Mouse (Mus musculus): ENCODE results near the gene Dapp1. TPM values are rescaled to one million over a fixed set of nuclear protein-coding genes. Genes with fewer than 3 reads are reported as not detected.
A peak's percentile ranks its signal among the peaks of the same experiment; 100 is the strongest.

Dapp1 gene
- polyA plus RNA-seq, 1 experiment from 2014 or later, result 10.3 TPM

DNA sequence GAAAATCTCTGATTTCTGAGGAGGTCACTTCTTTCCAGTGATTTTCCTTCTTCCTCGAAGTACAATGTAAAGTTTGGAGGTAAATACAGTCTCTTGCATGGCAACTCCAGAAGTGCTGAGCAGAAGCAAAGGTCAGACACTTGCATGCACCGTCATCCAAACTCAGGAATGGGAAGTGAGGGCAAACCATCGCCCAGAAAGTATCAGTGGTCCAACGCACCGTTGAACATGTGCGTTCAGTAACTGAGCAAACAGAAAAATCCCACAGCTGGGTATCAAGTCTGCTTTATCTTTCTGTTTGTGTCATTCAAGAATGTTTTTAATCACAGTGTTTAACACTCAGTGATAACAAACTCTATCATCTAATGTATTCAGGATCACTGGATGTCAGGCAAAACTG, 21.2 kb upstream of the Dapp1 start:
- WGBS (ENCODE audit: insufficient replicate concordance), result 27% methylated on average over 6 of the region's 6 CpGs
- Histone ChIP-seq H3K36me3 (replicated peaks; ENCODE audit: insufficient read depth, low read length) (no peaks in the 10 kb centered on the region), H3K27ac (ENCODE audit: low read depth) (no peak overlapping the region), H3K4me3 (ENCODE audit: low read depth, low read length) (no peak overlapping the region), H3K9me3 (ENCODE audit: low read length) (peaks cover 6% of the 10 kb centered on the region; the same call in 1 of the 2 replicates), H3K4me2 (ENCODE audit: low read depth, low read length) (no peak overlapping the region), H3K27me3 (ENCODE audit: insufficient read depth, low read length) (no peaks in the 10 kb centered on the region), H3K4me1 (ENCODE audit: insufficient read depth) (peaks cover 12% of the 10 kb centered on the region), H3K9ac (replicated peaks) (no peak overlapping the region)
- ATAC-seq (no peak), DNase-seq (no peak)
- TF ChIP-seq EP300 (IDR thresholded peaks at IDR 0.05; ENCODE audit: low read depth) (no peak), CTCF (IDR thresholded peaks at IDR 0.05; ENCODE audit: low read depth) (no peak)

DNA sequence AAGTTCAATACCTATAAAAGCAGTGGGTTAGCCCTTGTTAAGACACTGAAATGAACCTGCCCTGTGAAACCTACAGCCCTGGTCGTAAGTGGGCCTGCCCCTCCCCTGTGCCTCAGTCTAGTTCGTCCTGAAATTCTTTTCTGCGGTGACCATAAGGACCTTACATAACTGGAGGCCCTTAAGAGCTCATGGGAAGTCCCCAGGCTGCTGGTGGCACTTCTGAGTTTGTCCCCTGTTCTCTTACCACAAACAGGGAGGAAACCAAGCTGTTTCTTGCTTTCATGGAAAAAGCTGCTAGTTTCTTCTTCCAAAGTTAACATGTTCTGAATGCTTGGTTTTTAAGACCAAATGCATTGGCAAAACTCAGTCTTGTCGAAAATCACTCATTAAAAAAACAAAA, 20.5 kb upstream of the Dapp1 start:
- Histone ChIP-seq H3K27ac (ENCODE audit: low read depth) (no peak overlapping the region), H3K4me2 (ENCODE audit: low read depth, low read length) (no peak overlapping the region), H3K4me3 (ENCODE audit: low read depth, low read length) (no peak overlapping the region), H3K4me1 (ENCODE audit: insufficient read depth) (peaks cover 12% of the 10 kb centered on the region), H3K9ac (replicated peaks) (no peak overlapping the region), H3K9me3 (ENCODE audit: low read length) (peaks cover 6% of the 10 kb centered on the region; the same call in 1 of the 2 replicates), H3K36me3 (replicated peaks; ENCODE audit: insufficient read depth, low read length) (no peaks in the 10 kb centered on the region), H3K27me3 (ENCODE audit: insufficient read depth, low read length) (no peaks in the 10 kb centered on the region)
- no peak for ATAC-seq
- WGBS (ENCODE audit: insufficient replicate concordance), result 50% methylated on average over 4 of the region's 4 CpGs
- TF ChIP-seq EP300 (IDR thresholded peaks at IDR 0.05; ENCODE audit: low read depth) (no peak), CTCF (IDR thresholded peaks at IDR 0.05; ENCODE audit: low read depth) (no peak)
- DNase-seq, result no peak

DNA sequence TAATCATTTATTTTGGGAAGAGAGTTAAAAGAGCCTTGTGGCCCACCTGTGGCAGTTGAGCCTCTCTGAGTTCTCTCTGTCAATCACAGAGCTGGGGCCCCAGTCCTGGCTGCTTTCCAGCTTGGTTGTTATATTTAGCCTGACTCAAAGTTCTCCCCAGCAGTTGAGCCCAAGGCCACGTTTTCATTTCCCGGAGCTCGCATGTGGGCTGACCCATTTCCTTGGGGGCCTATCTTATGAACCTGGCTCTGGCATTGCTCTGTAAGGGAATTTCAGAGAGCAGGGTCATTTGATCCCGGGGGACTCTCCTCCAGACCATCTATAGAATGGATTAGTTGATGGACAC, 19.4 kb upstream of the Dapp1 start:
- H3K4me1 ChIP-seq (ENCODE audit: insufficient read depth), result peaks cover 12% of the 10 kb centered on the region
- no peak overlapping the region for H3K27ac ChIP-seq (ENCODE audit: low read depth)
- TF ChIP-seq CTCF (IDR thresholded peaks at IDR 0.05; ENCODE audit: low read depth) (no peak), EP300 (IDR thresholded peaks at IDR 0.05; ENCODE audit: low read depth) (no peak)
- peaks cover 6% of the 10 kb centered on the region; the same call in 1 of the 2 replicates for H3K9me3 ChIP-seq (ENCODE audit: low read length)
- H3K9ac ChIP-seq (replicated peaks), result no peak overlapping the region
- no peak overlapping the region for H3K4me3 ChIP-seq (ENCODE audit: low read depth, low read length)
- H3K27me3 ChIP-seq (ENCODE audit: insufficient read depth, low read length), result no peaks in the 10 kb centered on the region
- 21% methylated on average over 4 of the region's 4 CpGs for WGBS (ENCODE audit: insufficient replicate concordance)
- no peaks in the 10 kb centered on the region for H3K36me3 ChIP-seq (replicated peaks; ENCODE audit: insufficient read depth, low read length)
- H3K4me2 ChIP-seq (ENCODE audit: low read depth, low read length), result no peak overlapping the region
- no peak for ATAC-seq
- DNase-seq, result peak; percentile 30

DNA sequence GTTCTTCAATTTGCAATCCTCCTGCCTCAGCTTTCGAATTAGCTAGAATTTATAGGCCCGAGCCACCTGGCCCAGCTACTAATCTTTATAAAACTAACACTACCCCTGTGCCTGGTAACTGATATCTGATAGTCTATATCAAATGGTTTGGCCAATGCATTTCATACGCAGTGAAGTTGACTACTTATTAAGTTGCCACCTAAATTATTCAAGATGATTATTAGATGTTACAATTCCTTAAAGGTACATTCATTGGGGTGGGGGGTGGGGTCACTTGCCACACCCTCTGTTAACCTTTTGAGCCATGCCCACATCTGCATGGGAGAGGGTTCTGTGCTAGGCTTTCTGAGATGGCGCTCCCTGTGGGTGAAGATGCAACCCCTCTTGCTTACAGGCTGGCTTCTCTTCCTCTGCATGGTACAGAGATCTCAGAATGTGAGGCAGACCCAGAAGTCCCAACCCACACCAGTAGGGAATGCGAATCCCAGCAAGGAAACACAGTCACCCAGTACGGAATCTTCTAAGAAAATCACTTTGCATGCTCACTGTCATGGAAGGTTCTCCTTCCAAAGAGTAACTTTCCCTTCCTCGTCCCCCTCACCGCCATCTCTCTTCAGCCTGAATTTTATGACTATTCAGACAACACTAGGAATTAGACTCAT, 18.8 kb upstream of the Dapp1 start:
- no peak overlapping the region for H3K27ac ChIP-seq (ENCODE audit: low read depth)
- ATAC-seq, result no peak
- H3K36me3 ChIP-seq (replicated peaks; ENCODE audit: insufficient read depth, low read length), result no peaks in the 10 kb centered on the region

DNA sequence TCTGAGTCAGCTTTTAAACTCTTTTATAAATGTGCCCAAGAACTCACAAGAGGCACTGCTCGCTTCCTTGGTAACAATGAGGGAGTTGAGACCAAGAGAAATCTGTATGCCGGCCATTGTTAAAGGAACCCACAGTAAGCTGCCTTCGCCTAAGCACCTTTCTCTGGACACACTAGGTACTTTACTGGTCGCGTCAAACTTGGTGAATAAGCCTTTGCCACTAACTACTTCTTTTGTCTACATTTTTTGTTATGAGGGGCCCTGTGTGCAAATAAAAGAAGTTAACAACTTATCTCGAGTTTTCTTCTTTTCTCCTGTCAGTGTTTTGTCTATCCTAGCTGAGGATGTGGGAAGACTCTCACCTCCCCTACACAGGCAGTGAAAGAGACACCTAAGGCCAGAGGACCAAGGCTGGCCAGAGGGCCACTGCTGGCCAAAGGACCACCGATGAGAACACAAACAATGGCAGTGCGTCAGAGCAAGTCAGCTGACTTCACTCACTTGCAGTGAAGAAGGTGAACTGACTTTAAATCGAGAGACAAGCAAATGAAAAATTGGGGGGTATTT, 18.0 kb upstream of the Dapp1 start:
- Histone ChIP-seq H3K4me1 (ENCODE audit: insufficient read depth) (peaks cover 12% of the 10 kb centered on the region), H3K27ac (ENCODE audit: low read depth) (no peak overlapping the region), H3K4me2 (ENCODE audit: low read depth, low read length) (no peak overlapping the region), H3K27me3 (ENCODE audit: insufficient read depth, low read length) (no peaks in the 10 kb centered on the region), H3K4me3 (ENCODE audit: low read depth, low read length) (no peak overlapping the region), H3K36me3 (replicated peaks; ENCODE audit: insufficient read depth, low read length) (no peaks in the 10 kb centered on the region), H3K9me3 (ENCODE audit: low read length) (no peaks in the 10 kb centered on the region), H3K9ac (replicated peaks) (no peak overlapping the region)
- TF ChIP-seq EP300 (IDR thresholded peaks at IDR 0.05; ENCODE audit: low read depth) (no peak), CTCF (IDR thresholded peaks at IDR 0.05; ENCODE audit: low read depth) (no peak)
- WGBS (ENCODE audit: insufficient replicate concordance), result 75% methylated on average over 9 of the region's 9 CpGs
- ATAC-seq, result no peak
- no peak for DNase-seq

More for the DNA sequence above, 18.8 kb upstream of the Dapp1 start:
- Histone ChIP-seq H3K9me3 (ENCODE audit: low read length) (peaks cover 3% of the 10 kb centered on the region; the same call in 1 of the 2 replicates), H3K4me2 (ENCODE audit: low read depth, low read length) (no peak overlapping the region), H3K4me1 (ENCODE audit: insufficient read depth) (peaks cover 12% of the 10 kb centered on the region), H3K4me3 (ENCODE audit: low read depth, low read length) (no peak overlapping the region), H3K27me3 (ENCODE audit: insufficient read depth, low read length) (no peaks in the 10 kb centered on the region), H3K9ac (replicated peaks) (no peak overlapping the region)
- no peak for DNase-seq
- WGBS (ENCODE audit: insufficient replicate concordance), result 80% methylated on average over 8 of the region's 8 CpGs
- TF ChIP-seq CTCF (IDR thresholded peaks at IDR 0.05; ENCODE audit: low read depth), result no peak
- TF ChIP-seq EP300 (IDR thresholded peaks at IDR 0.05; ENCODE audit: low read depth), result no peak

DNA sequence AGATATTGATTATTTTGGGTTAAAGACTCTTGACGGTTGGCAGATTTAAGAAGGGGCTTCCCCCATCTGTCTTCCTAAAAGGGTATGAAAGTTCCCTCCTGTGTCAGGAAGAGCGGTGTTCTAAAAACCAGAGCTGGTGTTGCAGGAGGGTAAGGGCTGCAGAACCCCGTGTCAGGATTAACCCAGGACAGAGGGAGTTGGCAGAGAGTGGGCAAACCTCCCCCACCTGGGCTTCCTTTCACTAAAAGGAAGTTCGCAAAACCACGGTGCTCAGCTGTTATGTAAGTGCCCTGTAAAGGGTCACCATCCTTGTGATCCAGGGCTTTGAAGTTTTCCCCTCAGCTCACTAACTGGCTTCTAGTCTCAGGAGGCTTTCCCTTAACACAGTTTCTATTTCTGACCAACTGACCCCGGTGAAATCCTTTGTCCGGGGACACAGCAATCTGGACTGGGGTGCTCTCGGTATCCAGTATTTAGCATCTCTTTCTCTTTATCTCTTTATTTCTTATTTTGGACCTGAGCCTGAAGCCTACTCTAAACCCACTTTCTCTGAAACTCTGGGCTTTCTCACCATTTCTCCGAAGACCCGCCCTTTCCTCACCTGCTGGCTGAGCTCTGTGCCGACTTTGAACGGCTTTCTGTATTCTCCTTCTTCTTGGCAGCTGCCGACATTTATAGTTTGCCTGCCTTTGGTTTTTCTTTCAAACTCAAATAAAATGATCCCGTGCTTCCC, 17.3 kb upstream of the Dapp1 start:
- no peaks in the 10 kb centered on the region for H3K27me3 ChIP-seq (ENCODE audit: insufficient read depth, low read length)
- no peak overlapping the region for H3K4me2 ChIP-seq (ENCODE audit: low read depth, low read length)
- ATAC-seq (no peak), DNase-seq (no peak)
- no peak overlapping the region for H3K4me3 ChIP-seq (ENCODE audit: low read depth, low read length)
- no peaks in the 10 kb centered on the region for H3K9me3 ChIP-seq (ENCODE audit: low read length)
- no peaks in the 10 kb centered on the region for H3K36me3 ChIP-seq (replicated peaks; ENCODE audit: insufficient read depth, low read length)
- TF ChIP-seq CTCF (IDR thresholded peaks at IDR 0.05; ENCODE audit: low read depth) (no peak), EP300 (IDR thresholded peaks at IDR 0.05; ENCODE audit: low read depth) (no peak)
- H3K9ac ChIP-seq (replicated peaks), result no peak overlapping the region
- H3K27ac ChIP-seq (ENCODE audit: low read depth), result no peak overlapping the region
- H3K4me1 ChIP-seq (ENCODE audit: insufficient read depth), result peaks cover 12% of the 10 kb centered on the region
- WGBS (ENCODE audit: insufficient replicate concordance), result 52% methylated on average over 14 of the region's 14 CpGs

Measured in liver, postnatal 0 days (tissue).